Mouse (Mus musculus) megakaryocyte, embryonic 14.5 days (primary cell): ENCODE measurements around the gene Rft1. TPM values are rescaled to one million over a fixed set of nuclear protein-coding genes. Genes with fewer than 3 reads are reported as not detected.

Experiments
- H3K27me3 ChIP-seq: replicated peaks from 2 replicates; pipeline ENCODE3; 2012; ENCODE audit warnings: inconsistent platforms
- H3K36me3 ChIP-seq: replicated peaks from 2 replicates; pipeline ENCODE3; 2012; ENCODE audit warnings: low read length, inconsistent platforms, mixed read lengths
- H3K4me1 ChIP-seq: 2 replicates; pipeline ENCODE4 v1.6.1; 2012; ENCODE audit warnings: inconsistent platforms
- H3K4me3 ChIP-seq: replicated peaks from 2 replicates; pipeline ENCODE3; 2012; ENCODE audit warnings: moderate library complexity, mild to moderate bottlenecking, inconsistent platforms
- H3K9me3 ChIP-seq: 2 replicates; pipeline ENCODE4 v1.6.1; 2012; ENCODE audit warnings: inconsistent platforms
- FLI1 ChIP-seq: IDR thresholded peaks from 2 replicates; pipeline ENCODE4 v1.6.1; 2012; ENCODE audit warnings: low read length, inconsistent platforms, mixed read lengths
- GATA1 ChIP-seq: IDR thresholded peaks from 3 replicates; pipeline ENCODE4 v1.6.1; 2012; ENCODE audit warnings: mixed read lengths, low read length, inconsistent platforms, borderline replicate concordance
- polyA plus RNA-seq: library from polyadenylated mRNA; stranded (reverse); fragments of >175 nt; gene quantifications from 2 replicates; pipeline ENCODE4 v1.2.3, GENCODE M21; 2012; ENCODE audit warnings: low replicate concordance; ENCODE audit not compliant: insufficient read depth

Rft1 gene
- polyA plus RNA-seq, 1 experiment, result 2.6 TPM

- TF ChIP-seq FLI1 (no peak), GATA1 (no peak)
- H3K27me3 ChIP-seq, result no peaks in the 10 kb centered on the region
- H3K36me3 ChIP-seq, result peaks cover 9% of the 10 kb centered on the region
- no peak overlapping the region for H3K4me3 ChIP-seq
- peaks cover 89% of the 10 kb centered on the region for H3K4me1 ChIP-seq
- no peaks in the 10 kb centered on the region for H3K9me3 ChIP-seq
Observed at GRCm38 (mm10) chr14:30628235-30628634, 25.9 kb upstream of the Rft1 start.

GRCm38 (mm10) chr14:30629839-30630238 is 24.3 kb upstream of the Rft1 start:
- Histone ChIP-seq H3K9me3 (no peaks in the 10 kb centered on the region), H3K4me1 (peaks cover 89% of the 10 kb centered on the region), H3K4me3 (no peak overlapping the region), H3K27me3 (no peaks in the 10 kb centered on the region), H3K36me3 (no peaks in the 10 kb centered on the region)
- TF ChIP-seq FLI1, result no peak
- no peak for TF ChIP-seq GATA1

- Histone ChIP-seq H3K9me3 (no peaks in the 10 kb centered on the region), H3K36me3 (no peaks in the 10 kb centered on the region), H3K27me3 (peaks cover under 1% of the 10 kb centered on the region), H3K4me1 (peaks cover 97% of the 10 kb centered on the region), H3K4me3 (peak overlapping the region; percentile 47)
- no peak for TF ChIP-seq GATA1
- no peak for TF ChIP-seq FLI1
Observed at GRCm38 (mm10) chr14:30630811-30631576, 23.2 kb upstream of the Rft1 start.

- TF ChIP-seq GATA1, result no peak
- no peak for TF ChIP-seq FLI1
- peaks cover 5% of the 10 kb centered on the region for H3K27me3 ChIP-seq
Observed at GRCm38 (mm10) chr14:30631834-30632233, 22.3 kb upstream of the Rft1 start.

GRCm38 (mm10) chr14:30633708-30634107 is 20.5 kb upstream of the Rft1 start:
- Histone ChIP-seq H3K4me1 (peaks cover 94% of the 10 kb centered on the region), H3K27me3 (peaks cover 14% of the 10 kb centered on the region), H3K4me3 (peak overlapping the region; percentile 47), H3K36me3 (no peaks in the 10 kb centered on the region), H3K9me3 (no peaks in the 10 kb centered on the region)
- TF ChIP-seq GATA1 (no peak), FLI1 (no peak)

More at GRCm38 (mm10) chr14:30631834-30632233, 22.3 kb upstream of the Rft1 start:
- Histone ChIP-seq H3K36me3 (no peaks in the 10 kb centered on the region), H3K4me1 (peaks cover 99% of the 10 kb centered on the region), H3K9me3 (no peaks in the 10 kb centered on the region), H3K4me3 (no peak overlapping the region)

- Histone ChIP-seq H3K36me3 (no peaks in the 10 kb centered on the region), H3K4me3 (no peak overlapping the region), H3K27me3 (peaks cover 17% of the 10 kb centered on the region), H3K4me1 (peaks cover 94% of the 10 kb centered on the region), H3K9me3 (no peaks in the 10 kb centered on the region)
- TF ChIP-seq FLI1 (no peak), GATA1 (no peak)
Observed at GRCm38 (mm10) chr14:30634418-30634817, 19.7 kb upstream of the Rft1 start.

- Histone ChIP-seq H3K36me3 (no peaks in the 10 kb centered on the region), H3K4me1 (peaks cover 93% of the 10 kb centered on the region), H3K27me3 (peaks cover 17% of the 10 kb centered on the region), H3K9me3 (no peaks in the 10 kb centered on the region), H3K4me3 (no peak overlapping the region)
- TF ChIP-seq GATA1 (no peak), FLI1 (no peak)
Observed at GRCm38 (mm10) chr14:30635219-30635910, 18.8 kb upstream of the Rft1 start.

GRCm38 (mm10) chr14:30636499-30636898 is 17.7 kb upstream of the Rft1 start:
- TF ChIP-seq FLI1 (no peak), GATA1 (no peak)
- Histone ChIP-seq H3K27me3 (peaks cover 17% of the 10 kb centered on the region), H3K4me1 (peaks cover 90% of the 10 kb centered on the region), H3K4me3 (no peak overlapping the region), H3K9me3 (no peaks in the 10 kb centered on the region), H3K36me3 (no peaks in the 10 kb centered on the region)

GRCm38 (mm10) chr14:30637087-30637486 is 17.1 kb upstream of the Rft1 start:
- Histone ChIP-seq H3K4me3 (no peak overlapping the region), H3K27me3 (peaks cover 17% of the 10 kb centered on the region), H3K9me3 (no peaks in the 10 kb centered on the region), H3K4me1 (peaks cover 89% of the 10 kb centered on the region), H3K36me3 (no peaks in the 10 kb centered on the region)
- TF ChIP-seq FLI1, result no peak
- no peak for TF ChIP-seq GATA1

GRCm38 (mm10) chr14:30638009-30638408 is 16.2 kb upstream of the Rft1 start:
- no peaks in the 10 kb centered on the region for H3K36me3 ChIP-seq
- no peak overlapping the region for H3K4me3 ChIP-seq
- TF ChIP-seq GATA1 (no peak), FLI1 (no peak)
- H3K9me3 ChIP-seq, result no peaks in the 10 kb centered on the region
- peaks cover 83% of the 10 kb centered on the region for H3K4me1 ChIP-seq
- H3K27me3 ChIP-seq, result peaks cover 17% of the 10 kb centered on the region
